Mouse (Mus musculus): ENCODE data around the gene Pitx3.
"Not testable (repeated sequence)": the region's sequence is repeated elsewhere in the genome, so short reads cannot be mapped to it uniquely, and the experiment has no call there.

Pitx3 gene

GRCm38 (mm10) chr19:46147511-46148371 is at the start of gene Pitx3:
Gene Pitx3 (minus strand): TSS chr19:46148326.
- DNase-seq: peak; percentile 21 to 24

- DNase-seq: no peak
Observed at GRCm38 (mm10) chr19:46187203-46187602, 39.1 kb upstream of the Pitx3 start.

DNA sequence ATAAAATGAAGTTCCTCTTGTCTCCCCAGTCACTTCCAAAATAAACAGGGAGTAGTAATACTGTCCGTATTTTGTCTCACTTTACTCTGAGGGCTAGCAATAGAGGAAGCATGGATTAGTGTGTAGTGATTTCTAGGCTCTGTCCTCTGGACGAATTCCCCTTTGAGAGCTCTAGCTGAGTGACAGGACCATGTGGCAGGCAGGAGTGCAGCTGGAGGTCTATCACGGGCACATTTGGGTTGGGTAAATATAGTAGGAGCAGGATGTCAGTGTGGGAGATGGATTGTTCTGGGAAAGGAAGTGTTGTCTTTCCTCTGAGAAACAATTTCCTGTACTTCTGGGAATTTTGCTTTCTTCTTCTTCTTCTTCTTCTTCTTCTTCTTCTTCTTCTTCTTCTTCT is 38.5 kb upstream of the Pitx3 start:
- DNase-seq: no peak

DNA sequence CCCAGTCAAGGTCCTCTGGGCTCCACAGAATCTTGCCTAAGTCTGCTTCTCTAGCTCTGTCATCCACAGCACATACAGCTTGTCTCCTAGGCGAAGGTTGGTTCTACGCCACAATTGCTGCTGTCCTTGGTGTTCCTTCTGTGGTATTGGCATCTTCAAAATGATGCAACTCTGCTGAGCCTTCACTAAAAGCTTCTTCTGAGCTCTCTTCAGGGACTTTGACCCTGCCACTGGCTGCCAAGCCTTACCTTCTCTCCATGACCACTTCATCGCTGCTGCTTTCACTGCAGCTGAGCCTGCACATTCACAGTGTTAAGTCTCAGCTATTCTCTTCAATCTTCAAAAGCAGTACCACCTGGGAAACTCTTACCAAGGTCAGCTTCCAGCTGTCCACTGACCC is 34.1 kb upstream of the Pitx3 start:
- DNase-seq: no peak

- no peak for DNase-seq
Observed at GRCm38 (mm10) chr19:46180274-46180673, 32.1 kb upstream of the Pitx3 start.

- no peak for DNase-seq
Observed at GRCm38 (mm10) chr19:46177046-46177445, 28.9 kb upstream of the Pitx3 start.

DNA sequence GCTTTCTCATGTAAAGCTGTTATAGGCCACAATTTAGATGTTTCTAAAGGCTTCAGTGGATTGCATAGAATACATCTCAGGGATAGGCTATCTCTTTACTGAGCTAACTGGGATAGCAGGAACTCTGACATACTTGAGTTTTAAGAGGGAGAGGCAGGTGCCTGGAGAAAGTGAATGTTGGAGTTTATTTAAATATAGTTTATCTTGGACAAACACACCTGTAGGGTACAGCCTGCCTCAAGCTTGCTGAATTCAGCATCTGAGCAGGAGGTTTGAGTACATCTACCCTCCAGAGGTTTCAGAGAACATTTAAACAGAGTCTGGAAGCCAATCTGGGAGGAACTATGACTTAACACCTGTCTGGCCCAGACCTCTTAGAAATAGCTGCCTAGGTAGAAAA is 27.0 kb upstream of the Pitx3 start:
- DNase-seq: no peak

DNA sequence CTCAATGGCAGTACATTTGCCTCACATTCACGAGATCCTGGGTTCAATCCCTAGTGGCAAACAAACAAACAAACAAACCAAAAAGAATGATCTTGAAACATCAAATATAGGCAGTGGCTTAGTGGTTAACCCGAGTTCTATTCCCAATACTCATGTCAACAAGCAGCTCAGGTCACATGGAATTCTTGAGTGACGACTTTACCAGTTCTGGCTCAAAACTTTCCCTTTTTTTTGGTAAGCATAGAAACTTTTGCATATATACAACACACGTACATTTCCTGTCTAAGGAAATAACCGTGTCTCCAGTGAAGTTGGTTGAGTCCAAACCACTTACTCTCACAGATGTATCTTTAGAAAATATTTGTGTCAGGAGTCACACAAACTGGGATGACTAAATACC is 24.4 kb upstream of the Pitx3 start:
- no peak for DNase-seq

DNA sequence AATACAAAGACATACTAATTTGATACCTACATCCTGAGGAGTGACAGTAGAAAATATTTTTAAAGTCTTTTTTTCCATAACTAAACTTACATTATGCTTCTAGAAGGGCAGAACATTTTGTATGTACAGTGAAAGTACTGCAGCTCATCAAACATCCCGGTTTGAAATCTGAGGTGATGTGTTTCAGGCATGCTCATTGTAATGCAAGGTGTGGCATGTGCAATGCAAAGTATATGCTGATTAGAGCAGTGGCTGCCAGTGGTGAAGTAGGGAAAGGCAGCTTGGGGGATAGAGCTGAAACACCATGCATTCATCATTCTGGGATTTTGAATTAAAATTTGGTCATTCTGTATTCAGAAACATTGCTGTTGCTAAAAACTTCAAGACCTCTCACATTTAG is 21.8 kb upstream of the Pitx3 start:
- DNase-seq: no peak

GRCm38 (mm10) chr19:46169396-46169795 is 21.3 kb upstream of the Pitx3 start:
- DNase-seq: no peak

DNA sequence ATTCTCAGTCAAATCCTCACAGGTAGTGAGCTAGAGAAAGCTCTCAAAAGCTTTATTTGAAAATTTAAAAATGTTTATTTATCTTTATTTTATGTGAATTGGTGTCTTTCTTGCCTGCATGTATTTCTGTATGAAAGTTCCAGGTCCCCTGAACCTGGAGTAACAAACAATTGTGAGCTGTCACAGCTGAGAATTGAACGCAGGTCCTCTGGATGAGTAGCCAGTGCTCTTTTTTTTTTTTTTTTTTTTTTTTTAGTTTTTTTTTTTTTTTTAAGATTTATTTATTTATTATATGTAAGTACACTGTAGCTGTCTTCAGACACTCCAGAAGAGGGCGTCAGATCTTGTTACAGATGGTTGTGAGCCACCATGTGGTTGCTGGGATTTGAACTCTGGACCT is 19.0 kb upstream of the Pitx3 start:
- not testable (repeated sequence) for DNase-seq

GRCm38 (mm10) chr19:46165950-46166349 is 17.8 kb upstream of the Pitx3 start:
- no peak for DNase-seq

DNA sequence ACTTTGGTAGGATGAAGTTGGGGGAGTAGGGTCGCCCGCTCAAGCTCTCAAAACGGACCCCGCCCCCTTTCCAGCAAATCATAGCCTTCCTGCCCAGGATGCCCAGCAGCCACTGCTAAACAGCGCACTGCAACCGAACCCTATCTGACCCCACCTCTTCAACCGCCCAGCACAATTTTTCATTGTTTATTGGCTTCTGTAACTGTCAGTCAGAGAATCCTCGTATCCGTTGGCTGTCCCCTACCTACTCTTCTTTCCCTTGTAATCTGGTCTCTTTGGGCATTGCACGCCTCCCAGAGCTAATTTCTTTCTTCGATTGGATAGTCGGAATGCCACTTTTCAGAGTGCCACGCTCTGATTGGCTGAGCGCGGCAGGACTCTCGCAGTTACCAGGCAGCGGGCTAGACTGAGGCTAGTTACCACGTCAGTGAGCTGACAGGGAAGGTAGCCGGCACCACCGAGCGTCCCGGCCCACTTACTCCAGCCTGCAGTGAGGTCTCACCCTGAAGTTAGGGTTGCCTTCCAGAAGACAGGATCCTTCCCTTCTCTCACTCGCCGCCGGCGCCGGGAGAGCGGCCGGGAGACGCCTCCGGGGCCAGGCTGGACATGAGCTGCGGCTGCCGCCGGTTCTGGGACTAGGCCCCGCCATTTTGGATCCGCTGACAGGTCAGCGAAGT is 4.1 kb upstream of the Pitx3 start, which contains the start of gene Gbf1:
Gene Gbf1 (plus strand): TSS at position 383 of the 677 bp plus-strand sequence.
- DNase-seq: peak; percentile 91 to 93

DNA sequence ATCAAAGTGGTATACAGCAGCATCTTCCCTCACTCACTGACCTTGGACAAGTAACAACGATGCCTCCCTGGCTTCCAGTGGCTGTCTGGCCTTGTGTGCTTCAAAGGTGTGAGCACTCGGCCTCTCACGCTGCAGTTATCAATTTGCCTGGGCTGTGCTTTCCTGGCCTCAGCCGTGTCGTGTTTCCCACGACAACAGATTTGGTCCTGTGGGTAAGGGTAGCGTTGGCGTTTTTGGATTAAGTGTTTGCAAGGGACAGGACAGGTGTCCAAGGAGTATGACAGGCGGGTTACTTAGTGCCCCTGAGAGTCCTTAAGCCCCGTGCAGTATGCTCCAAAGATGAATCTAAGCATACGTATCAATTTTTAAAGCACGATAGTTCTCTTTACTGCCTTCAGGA is 965 bp upstream of the Pitx3 start:
- DNase-seq: no peak

DNA sequence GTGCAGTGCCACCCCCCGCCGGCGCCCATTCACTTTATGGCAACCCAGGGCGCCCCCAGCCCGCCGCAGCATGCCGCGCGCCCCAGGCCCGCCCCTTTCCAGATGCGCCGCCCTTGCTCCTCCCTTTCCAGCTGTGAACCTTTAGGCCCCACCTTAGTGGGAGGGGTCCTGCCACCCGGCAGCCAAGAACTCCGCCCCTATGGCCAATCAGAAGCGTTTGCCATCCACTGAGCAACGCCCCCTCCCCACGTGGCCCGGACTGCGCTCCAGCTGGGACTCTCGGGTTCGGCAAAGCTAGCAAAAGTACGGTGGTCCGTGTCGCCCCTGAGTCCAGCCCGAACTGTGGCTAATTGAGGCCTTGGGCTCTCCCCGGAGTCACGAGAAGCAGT is 240 bp upstream of the Pitx3 start:
- DNase-seq: peak; percentile 35 to 58

GRCm38 (mm10) chr19:46141091-46141490 is 7.0 kb downstream of the Pitx3 start:
- peak in 1 of 2 experiments; percentile 18 for DNase-seq

DNA sequence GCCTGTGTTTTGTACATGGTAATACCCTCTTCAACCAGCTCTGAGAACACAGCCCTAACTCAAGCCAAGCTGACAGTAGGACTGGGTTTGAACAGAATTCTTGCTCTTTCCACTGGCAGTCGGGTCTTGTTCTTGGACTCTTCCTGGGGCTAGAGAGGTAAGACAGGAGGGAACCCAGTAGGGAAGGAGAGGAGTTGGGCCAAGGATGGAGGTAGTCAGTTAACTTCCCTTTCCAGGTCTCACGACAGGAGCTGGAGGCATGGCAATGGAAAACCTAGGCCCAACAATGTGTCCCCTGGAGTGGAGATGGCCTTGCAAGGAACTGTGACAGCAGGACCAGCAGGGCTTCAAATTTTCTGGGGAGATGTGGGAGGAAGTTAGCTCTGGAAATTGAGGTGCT is 7.8 kb downstream of the Pitx3 start:
- DNase-seq: peak in 1 of 2 experiments; percentile 50

DNA sequence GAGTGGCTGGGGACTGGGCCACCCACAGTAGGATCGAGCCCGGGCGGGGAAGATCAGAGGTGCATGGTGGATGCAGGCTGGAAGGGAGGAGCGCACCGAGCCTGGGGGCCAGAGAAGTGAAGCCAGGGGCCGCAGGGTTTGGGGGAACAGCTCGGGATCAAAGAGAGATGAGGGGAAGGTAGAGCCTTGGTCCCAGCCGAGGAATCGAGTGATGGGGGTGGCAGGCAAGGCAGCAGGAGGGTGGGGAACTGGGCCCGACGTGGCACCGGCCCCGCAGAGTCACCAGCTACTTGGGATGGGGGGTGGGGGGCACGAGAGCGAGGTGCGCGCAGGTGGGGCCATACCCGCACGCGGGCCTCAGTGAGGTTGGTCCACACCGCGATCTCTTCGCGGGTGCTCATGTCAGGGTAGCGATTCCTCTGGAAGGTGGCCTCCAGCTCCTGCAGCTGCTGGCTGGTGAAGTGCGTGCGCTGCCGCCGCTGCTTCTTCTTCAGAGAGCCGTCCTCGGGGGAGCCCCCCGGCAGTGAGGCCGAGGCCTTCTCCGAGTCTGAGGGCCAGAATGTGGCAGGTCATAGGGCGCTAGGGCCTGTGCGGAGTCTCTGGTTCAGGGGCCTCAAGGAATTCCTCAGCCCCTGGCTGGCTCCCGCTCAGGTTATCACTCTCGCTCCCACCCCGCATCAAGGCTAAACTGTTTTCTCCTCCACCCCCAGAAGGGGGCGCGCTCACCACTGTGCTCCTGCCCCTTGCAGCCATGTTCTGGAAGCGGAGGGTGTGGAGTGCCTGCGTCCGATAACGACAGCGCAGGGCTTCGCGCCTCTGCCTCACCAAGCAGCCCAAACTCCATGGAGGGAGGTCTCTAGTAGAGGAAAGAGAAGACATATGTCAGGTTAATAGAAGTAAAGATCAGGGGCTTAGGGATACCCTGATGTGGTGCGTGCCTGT is 11.2 kb downstream of the Pitx3 start:
- DNase-seq: peak; percentile 65 to 67

GRCm38 (mm10) chr19:46135789-46136638 is 12.1 kb downstream of the Pitx3 start:
- peak; percentile 67 to 69 for DNase-seq

DNA sequence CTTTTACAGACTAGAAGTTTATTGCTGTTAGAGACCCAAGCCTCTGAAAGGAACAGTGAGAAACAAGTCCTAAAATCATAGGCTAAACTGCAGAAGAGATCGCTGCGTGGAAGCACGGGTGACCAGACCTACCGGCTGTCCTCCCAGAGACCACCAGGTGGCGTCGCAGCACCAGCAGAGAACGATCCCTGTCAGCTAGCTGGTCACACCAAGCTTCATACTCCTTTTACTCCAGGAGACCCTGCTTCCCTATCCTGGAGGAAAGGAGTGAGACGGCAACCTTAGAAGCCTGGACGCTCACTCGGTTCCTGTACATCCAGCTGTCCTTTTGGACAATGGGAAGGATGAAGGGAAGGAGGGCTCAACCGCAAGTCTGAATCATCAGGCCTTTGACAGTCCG is 12.8 kb downstream of the Pitx3 start:
- DNase-seq: peak; percentile 98

GRCm38 (mm10) chr19:46132577-46132976 is 15.5 kb downstream of the Pitx3 start:
- DNase-seq: no peak

Data from cerebellum, postnatal 14 days (tissue).